Mouse (Mus musculus): Measurements from ENCODE around the gene Klc4.

The Klc4 gene

GRCm38 (mm10) chr17:46589635-46590314, 56.0 kb downstream of the Klc4 start:
- DNase-seq (ENCODE audit: low spot score) = no peak

- DNase-seq (ENCODE audit: low spot score) = no peak
Observed at GRCm38 (mm10) chr17:46588913-46589312, 56.9 kb downstream of the Klc4 start.

GRCm38 (mm10) chr17:46588173-46588572, 57.6 kb downstream of the Klc4 start:
- DNase-seq (ENCODE audit: low spot score) = no peak

DNA sequence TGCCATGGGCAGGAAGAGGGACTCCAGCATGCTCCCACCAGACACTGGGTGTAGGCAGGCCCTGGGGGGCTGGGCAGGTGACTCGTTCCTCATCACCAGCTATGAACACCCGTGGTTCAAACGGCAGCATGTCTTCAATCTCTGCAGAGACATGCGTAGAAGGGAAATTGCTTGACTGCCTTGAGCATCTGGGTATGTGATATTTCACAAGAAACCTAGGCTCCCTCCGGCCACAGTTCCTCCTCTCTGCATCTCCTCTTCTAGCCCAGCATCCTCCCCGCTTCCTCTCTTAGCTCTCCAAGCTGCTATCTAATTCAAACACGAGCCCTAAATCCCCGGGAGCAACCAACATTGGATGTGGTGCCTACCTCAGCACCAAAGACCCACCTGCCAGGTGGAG, 59.5 kb downstream of the Klc4 start:
- no peak for DNase-seq (ENCODE audit: low spot score)
